8 mouse cellular contexts compared by ENCODE assay signal in genomic region chr2:152544691-152545090, GRCm38 (mm10). TPM values are rescaled to one million over a fixed set of nuclear protein-coding genes. Genes with fewer than 3 reads are reported as not detected.
A peak's percentile ranks its signal among the peaks of the same experiment; 100 is the strongest.
DNase-seq lines count a peak whose midpoint lies in the region; ATAC-seq and TF ChIP-seq lines count a peak whose summit lies in the region.

No protein-coding gene starts in this region.

- peak; percentile 75 for TF ChIP-seq CTCF in left cerebral cortex, adult 2 months (IDR thresholded peaks at IDR 0.05)

- no peak overlapping the region for H3K27ac ChIP-seq in liver, embryonic 11.5 days (ENCODE audit: low read depth, low read length)
- H3K27ac ChIP-seq in embryonic facial prominence, embryonic 14.5 days (replicated peaks; ENCODE audit: low read depth, low read length), result no peak overlapping the region
- H3K27ac ChIP-seq in intestine, embryonic 16.5 days (ENCODE audit: low read length), result no peak overlapping the region
- no peak overlapping the region for H3K27ac ChIP-seq in left cerebral cortex, adult 2 months
- no peak overlapping the region for H3K27ac ChIP-seq in neural tube, embryonic 11.5 days (ENCODE audit: low read depth, low read length)

- WGBS in liver, embryonic 11.5 days, result 34% methylated on average over 4 of the region's 4 CpGs
- 15% methylated on average over 4 of the region's 4 CpGs for WGBS in embryonic facial prominence, embryonic 14.5 days
- WGBS in intestine, embryonic 16.5 days, result 15% methylated on average over 4 of the region's 4 CpGs
- WGBS in neural tube, embryonic 11.5 days, result 25% methylated on average over 4 of the region's 4 CpGs

- no peaks in the 10 kb centered on the region for H3K9me3 ChIP-seq in liver, embryonic 11.5 days (ENCODE audit: control insufficient read depth, low read length)
- H3K9me3 ChIP-seq in embryonic facial prominence, embryonic 14.5 days (ENCODE audit: control insufficient read depth, low read length), result no peaks in the 10 kb centered on the region
- no peaks in the 10 kb centered on the region for H3K9me3 ChIP-seq in intestine, embryonic 16.5 days (ENCODE audit: control insufficient read depth, low read length)
- no peaks in the 10 kb centered on the region for H3K9me3 ChIP-seq in neural tube, embryonic 11.5 days (ENCODE audit: control insufficient read depth, low read length)

- ATAC-seq in liver, embryonic 11.5 days (replicated peaks; ENCODE audit: low FRiP score), result no peak
- peak; percentile 62; the same call in 1 of the 2 replicates for ATAC-seq in embryonic facial prominence, embryonic 14.5 days (ENCODE audit: low read depth)
- peak; percentile 94 for ATAC-seq in intestine, embryonic 16.5 days
- no peak for ATAC-seq in neural tube, embryonic 11.5 days (ENCODE audit: insufficient read depth, low FRiP score, low TSS enrichment)

- intact Hi-C loops in left cerebral cortex, adult 2 months (cut with DNase I), result loop anchor here (1.0 to 5.0 kb wide), 2 partner anchors 73 to 152 kb away; no protein-coding TSS in a partner anchor

- H3K4me3 ChIP-seq in liver, embryonic 11.5 days (ENCODE audit: low read depth, low read length), result no peak overlapping the region
- no peak overlapping the region for H3K4me3 ChIP-seq in embryonic facial prominence, embryonic 14.5 days (ENCODE audit: low read depth, low read length)
- no peak overlapping the region for H3K4me3 ChIP-seq in intestine, embryonic 16.5 days (ENCODE audit: low read length)
- no peak overlapping the region for H3K4me3 ChIP-seq in left cerebral cortex, adult 2 months
- no peak overlapping the region for H3K4me3 ChIP-seq in neural tube, embryonic 11.5 days (ENCODE audit: low read depth, low read length)

- no peaks in the 10 kb centered on the region for H3K36me3 ChIP-seq in liver, embryonic 11.5 days (ENCODE audit: control insufficient read depth, insufficient read depth, low read length)
- no peaks in the 10 kb centered on the region for H3K36me3 ChIP-seq in embryonic facial prominence, embryonic 14.5 days (ENCODE audit: control insufficient read depth, insufficient read depth, low read length)
- H3K36me3 ChIP-seq in intestine, embryonic 16.5 days (ENCODE audit: control insufficient read depth, insufficient read depth, low read length), result no peaks in the 10 kb centered on the region
- H3K36me3 ChIP-seq in neural tube, embryonic 11.5 days (ENCODE audit: control insufficient read depth, insufficient read depth, low read length), result no peaks in the 10 kb centered on the region

- no peak overlapping the region for H3K4me2 ChIP-seq in liver, embryonic 11.5 days
- no peak overlapping the region for H3K4me2 ChIP-seq in embryonic facial prominence, embryonic 14.5 days (ENCODE audit: low read depth, low read length)
- no peak overlapping the region for H3K4me2 ChIP-seq in intestine, embryonic 16.5 days (ENCODE audit: low read depth, low read length)
- H3K4me2 ChIP-seq in neural tube, embryonic 11.5 days (ENCODE audit: low read depth), result no peak overlapping the region

- H3K4me1 ChIP-seq in liver, embryonic 11.5 days (replicated peaks; ENCODE audit: control insufficient read depth, insufficient read depth, low read length), result no peaks in the 10 kb centered on the region
- H3K4me1 ChIP-seq in embryonic facial prominence, embryonic 14.5 days (ENCODE audit: control insufficient read depth, insufficient read depth, low read length), result no peaks in the 10 kb centered on the region
- no peaks in the 10 kb centered on the region for H3K4me1 ChIP-seq in intestine, embryonic 16.5 days (ENCODE audit: control insufficient read depth, insufficient read depth, low read length)
- no peaks in the 10 kb centered on the region for H3K4me1 ChIP-seq in neural tube, embryonic 11.5 days (ENCODE audit: control insufficient read depth, insufficient read depth, low read length)

- no peaks in the 10 kb centered on the region for H3K27me3 ChIP-seq in liver, embryonic 11.5 days (replicated peaks; ENCODE audit: control insufficient read depth, insufficient read depth, low read length)
- H3K27me3 ChIP-seq in embryonic facial prominence, embryonic 14.5 days (replicated peaks; ENCODE audit: control insufficient read depth, insufficient read depth, low read length), result no peaks in the 10 kb centered on the region
- no peaks in the 10 kb centered on the region for H3K27me3 ChIP-seq in intestine, embryonic 16.5 days (replicated peaks; ENCODE audit: control insufficient read depth, insufficient read depth, low read length)
- H3K27me3 ChIP-seq in neural tube, embryonic 11.5 days (ENCODE audit: control insufficient read depth, insufficient read depth, low read length), result no peaks in the 10 kb centered on the region

- DNase-seq in liver, result peak; percentile 18
- DNase-seq in liver, embryonic 11.5 days (ENCODE audit: low spot score), result no peak
- DNase-seq in adrenal gland, postnatal 10 days, result peak; percentile 62
- DNase-seq in embryonic facial prominence, embryonic 14.5 days (ENCODE audit: low spot score), result peak; percentile 57
- peak; percentile 49 to 50 for DNase-seq in left cerebral cortex, adult 2 months (ENCODE audit: extremely low spot score in 1 of 2, low spot score in 2 of 2)
- DNase-seq in neural tube, embryonic 11.5 days (ENCODE audit: low spot score), result peak; percentile 51
- DNase-seq in gastrocnemius, postnatal 4 days (ENCODE audit: low spot score in 2 of 2), result no peak

- no peak overlapping the region for H3K9ac ChIP-seq in liver, embryonic 11.5 days (ENCODE audit: low read depth, low read length)
- no peak overlapping the region for H3K9ac ChIP-seq in embryonic facial prominence, embryonic 14.5 days (ENCODE audit: low read depth, low read length)
- no peak overlapping the region for H3K9ac ChIP-seq in intestine, embryonic 16.5 days (ENCODE audit: low read depth, low read length)
- no peak overlapping the region for H3K9ac ChIP-seq in neural tube, embryonic 11.5 days (ENCODE audit: low read length)

RNA-seq across cellular contexts. Expression of gene Defb29, which starts 4.8 kb away (rescaled TPM):
- polyA plus RNA-seq in liver, embryonic 11.5 days (2014; fragmentation: Nextera tagmentation; extraction: Ambion mirVana), result not detected in 2 replicates
- not detected for total RNA-seq in adrenal gland, postnatal 10 days (2021)
- not detected in 2 replicates for polyA plus RNA-seq in embryonic facial prominence, embryonic 14.5 days (2014; fragmentation: Nextera tagmentation; extraction: Ambion mirVana)
- not detected in 2 replicates for polyA plus RNA-seq in intestine, embryonic 16.5 days (2015; fragmentation: Nextera tagmentation; extraction: Ambion mirVana)
- total RNA-seq in left cerebral cortex, adult 2 months (2021), result not detected
- polyA plus RNA-seq in neural tube, embryonic 11.5 days (2014; fragmentation: Nextera tagmentation; extraction: Ambion mirVana), result not detected in 2 replicates
- not detected for total RNA-seq in gastrocnemius, postnatal 4 days (2021)

RNA-seq across cellular contexts. Expression of gene Gm17416, which starts 24.4 kb away (rescaled TPM):
- not detected in 2 replicates for polyA plus RNA-seq in liver, embryonic 11.5 days (2014; fragmentation: Nextera tagmentation; extraction: Ambion mirVana)
- total RNA-seq in adrenal gland, postnatal 10 days (2021), result not detected
- not detected in 2 replicates for polyA plus RNA-seq in embryonic facial prominence, embryonic 14.5 days (2014; fragmentation: Nextera tagmentation; extraction: Ambion mirVana)
- polyA plus RNA-seq in intestine, embryonic 16.5 days (2015; fragmentation: Nextera tagmentation; extraction: Ambion mirVana), result not detected in 2 replicates
- total RNA-seq in left cerebral cortex, adult 2 months (2021), result not detected
- not detected in 2 replicates for polyA plus RNA-seq in neural tube, embryonic 11.5 days (2014; fragmentation: Nextera tagmentation; extraction: Ambion mirVana)
- total RNA-seq in gastrocnemius, postnatal 4 days (2021), result not detected

RNA-seq across cellular contexts. Expression of gene Defb28, which starts 26.6 kb away (rescaled TPM):
- not detected in 2 replicates for polyA plus RNA-seq in liver, embryonic 11.5 days (2014; fragmentation: Nextera tagmentation; extraction: Ambion mirVana)
- not detected for total RNA-seq in adrenal gland, postnatal 10 days (2021)
- not detected in 2 replicates for polyA plus RNA-seq in embryonic facial prominence, embryonic 14.5 days (2014; fragmentation: Nextera tagmentation; extraction: Ambion mirVana)
- polyA plus RNA-seq in intestine, embryonic 16.5 days (2015; fragmentation: Nextera tagmentation; extraction: Ambion mirVana), result not detected in 2 replicates
- total RNA-seq in left cerebral cortex, adult 2 months (2021), result not detected
- polyA plus RNA-seq in neural tube, embryonic 11.5 days (2014; fragmentation: Nextera tagmentation; extraction: Ambion mirVana), result not detected in 2 replicates
- total RNA-seq in gastrocnemius, postnatal 4 days (2021), result not detected

RNA-seq across cellular contexts. Expression of gene Defb21, which starts 27.9 kb away (rescaled TPM):
- not detected in 2 replicates for polyA plus RNA-seq in liver, embryonic 11.5 days (2014; fragmentation: Nextera tagmentation; extraction: Ambion mirVana)
- total RNA-seq in adrenal gland, postnatal 10 days (2021), result not detected
- polyA plus RNA-seq in embryonic facial prominence, embryonic 14.5 days (2014; fragmentation: Nextera tagmentation; extraction: Ambion mirVana), result not detected in 2 replicates
- polyA plus RNA-seq in intestine, embryonic 16.5 days (2015; fragmentation: Nextera tagmentation; extraction: Ambion mirVana), result not detected in 2 replicates
- total RNA-seq in left cerebral cortex, adult 2 months (2021), result not detected
- not detected in 2 replicates for polyA plus RNA-seq in neural tube, embryonic 11.5 days (2014; fragmentation: Nextera tagmentation; extraction: Ambion mirVana)
- not detected for total RNA-seq in gastrocnemius, postnatal 4 days (2021)

RNA-seq across cellular contexts. Expression of gene Defb26, which starts 33.2 kb away (rescaled TPM):
- polyA plus RNA-seq in liver, embryonic 11.5 days (2014; fragmentation: Nextera tagmentation; extraction: Ambion mirVana), result not detected in 2 replicates
- total RNA-seq in adrenal gland, postnatal 10 days (2021), result not detected
- not detected in 2 replicates for polyA plus RNA-seq in embryonic facial prominence, embryonic 14.5 days (2014; fragmentation: Nextera tagmentation; extraction: Ambion mirVana)
- polyA plus RNA-seq in intestine, embryonic 16.5 days (2015; fragmentation: Nextera tagmentation; extraction: Ambion mirVana), result not detected in 2 replicates
- not detected for total RNA-seq in left cerebral cortex, adult 2 months (2021)
- polyA plus RNA-seq in neural tube, embryonic 11.5 days (2014; fragmentation: Nextera tagmentation; extraction: Ambion mirVana), result not detected in 2 replicates
- not detected for total RNA-seq in gastrocnemius, postnatal 4 days (2021)

Comparison
In these comparisons a context has a peak if more than half of its experiments do, and no peak if none do; other contexts are left out.
1. DNase-seq: peak in liver (single experiment), adrenal gland, postnatal 10 days (single experiment), embryonic facial prominence, embryonic 14.5 days (single experiment), left cerebral cortex, adult 2 months (2 of 2) and neural tube, embryonic 11.5 days (single experiment); none in liver, embryonic 11.5 days (single experiment) and gastrocnemius, postnatal 4 days (0 of 2).
2. ATAC-seq: peak in embryonic facial prominence, embryonic 14.5 days (single experiment) and intestine, embryonic 16.5 days (single experiment); none in liver, embryonic 11.5 days (single experiment) and neural tube, embryonic 11.5 days (single experiment).